Mouse (Mus musculus): ENCODE data around the gene Hfe2.

DNA sequence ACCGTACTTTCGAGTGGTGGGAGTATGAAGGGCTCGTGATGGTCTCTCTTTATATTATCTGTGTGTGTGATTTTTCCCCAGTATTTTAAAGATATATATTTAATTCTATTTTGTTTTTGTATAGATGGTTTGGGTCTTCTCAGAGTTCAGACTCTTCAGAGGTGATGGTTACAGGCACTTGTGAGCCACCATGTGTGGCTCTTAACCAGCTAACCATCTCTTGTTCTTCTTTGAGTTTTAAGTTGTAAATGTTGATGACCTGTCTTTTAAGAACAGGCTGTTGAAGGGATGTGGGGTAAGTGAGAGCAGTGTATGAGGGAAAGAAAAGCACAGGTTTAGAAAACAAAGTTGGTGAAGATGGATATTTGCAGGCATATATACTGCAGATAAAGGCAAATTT lies 30.1 kb upstream of the Hfe2 start:
- no peak for TF ChIP-seq CTCF (IDR thresholded peaks at IDR 0.05; ENCODE audit: low read depth)
- no peak for TF ChIP-seq EP300 (IDR thresholded peaks at IDR 0.05; ENCODE audit: low read depth)

All from liver, embryonic 14.5 days (tissue).